Mouse (Mus musculus): ENCODE measurements around the gene Cdx2.

Gene Cdx2

DNA sequence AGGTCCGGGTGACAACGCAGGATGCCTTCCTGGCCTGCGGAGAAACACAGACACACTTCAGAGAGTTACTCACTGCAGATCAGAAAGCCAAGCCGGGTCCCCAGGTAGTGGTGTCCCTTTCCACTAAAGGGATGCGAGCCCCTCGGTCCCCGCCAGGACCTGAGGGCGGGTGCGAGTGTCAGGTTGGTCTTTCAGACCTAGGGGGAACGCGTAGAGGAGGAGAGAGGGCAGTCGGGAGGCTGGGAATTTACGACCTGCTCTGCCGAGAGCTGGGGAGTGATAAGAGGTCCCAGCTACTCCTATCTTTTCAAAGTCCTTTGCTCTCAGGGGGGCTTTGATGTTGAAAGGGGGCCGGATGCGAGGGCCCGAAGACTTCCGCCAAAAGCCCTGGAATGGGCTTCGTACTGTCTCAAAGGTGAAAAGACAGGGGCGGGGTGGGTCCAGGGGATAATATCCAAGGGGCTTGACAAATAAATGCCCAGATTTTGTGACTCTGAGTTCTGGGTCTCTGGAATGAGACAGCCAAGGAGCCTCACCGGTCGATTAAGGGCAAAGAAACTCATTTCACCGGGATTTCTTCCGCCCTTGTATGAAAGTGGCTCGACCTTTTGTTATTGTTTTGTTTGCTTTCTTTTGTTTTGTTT, 8.5 kb upstream of the Cdx2 start:
- DNase-seq, result no peak

DNA sequence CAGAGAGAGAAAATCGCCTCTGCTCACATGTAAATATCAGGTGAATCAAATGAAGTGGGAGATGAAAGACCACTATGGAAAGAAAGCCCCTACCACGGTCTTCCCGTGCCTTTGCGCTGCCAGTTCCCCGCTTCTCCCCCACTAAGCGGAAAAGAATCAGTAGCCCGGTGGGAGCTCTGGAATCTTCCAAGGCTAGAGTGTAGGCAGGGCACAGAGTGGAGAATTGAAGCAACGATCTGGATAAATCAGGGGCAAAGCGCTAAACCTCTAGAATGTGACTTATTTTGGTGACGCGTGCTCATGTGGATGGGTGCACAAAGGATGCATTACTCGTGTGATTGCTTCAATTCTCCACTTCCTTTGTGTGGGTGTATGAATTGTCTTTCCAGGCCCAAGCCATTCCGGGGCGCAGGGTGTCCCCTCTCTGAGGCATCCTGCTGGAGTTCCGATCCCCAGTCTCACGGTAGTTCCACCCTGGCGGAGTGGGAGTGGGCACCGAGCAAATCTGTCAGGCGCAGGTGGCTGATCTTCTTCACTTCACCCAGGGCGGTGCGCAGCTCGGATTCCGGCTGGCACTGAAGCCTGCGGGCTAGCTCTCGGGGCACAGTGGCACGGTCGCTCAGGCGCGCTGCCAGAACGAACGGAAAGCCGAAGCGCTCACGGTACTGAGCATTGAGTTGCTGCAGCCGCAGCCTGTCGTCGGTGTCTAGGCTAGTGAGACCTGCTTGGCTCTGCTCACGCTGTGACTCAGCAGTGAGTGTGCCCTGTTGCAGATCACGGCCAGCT, 7.8 kb upstream of the Cdx2 start:
- no peak for DNase-seq

- DNase-seq, result no peak
Observed at GRCm38 (mm10) chr5:147312830-147313685, 6.0 kb upstream of the Cdx2 start.

DNA sequence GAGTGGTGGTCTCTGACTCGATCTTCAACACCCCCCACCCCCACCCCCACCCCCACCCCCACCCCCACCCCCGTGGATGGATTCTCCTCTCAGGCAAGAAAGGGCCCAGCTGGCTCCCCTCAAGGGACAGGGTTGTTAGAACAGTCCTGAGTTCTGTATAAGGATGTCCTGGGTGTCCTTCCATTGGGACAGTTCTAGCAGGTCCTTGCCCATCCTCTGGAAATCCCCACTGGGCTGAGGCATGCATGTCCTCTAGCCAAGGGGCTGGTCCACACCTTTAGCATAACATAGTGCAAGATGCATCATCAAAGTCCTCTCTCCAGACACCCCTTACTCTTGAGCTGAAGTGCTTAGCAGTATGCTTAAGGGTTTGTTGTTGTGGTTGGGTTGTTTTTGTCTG, 2.7 kb upstream of the Cdx2 start:
- DNase-seq, result no peak

- no peak for DNase-seq
Observed at GRCm38 (mm10) chr5:147308451-147308850, 1.4 kb upstream of the Cdx2 start.

DNA sequence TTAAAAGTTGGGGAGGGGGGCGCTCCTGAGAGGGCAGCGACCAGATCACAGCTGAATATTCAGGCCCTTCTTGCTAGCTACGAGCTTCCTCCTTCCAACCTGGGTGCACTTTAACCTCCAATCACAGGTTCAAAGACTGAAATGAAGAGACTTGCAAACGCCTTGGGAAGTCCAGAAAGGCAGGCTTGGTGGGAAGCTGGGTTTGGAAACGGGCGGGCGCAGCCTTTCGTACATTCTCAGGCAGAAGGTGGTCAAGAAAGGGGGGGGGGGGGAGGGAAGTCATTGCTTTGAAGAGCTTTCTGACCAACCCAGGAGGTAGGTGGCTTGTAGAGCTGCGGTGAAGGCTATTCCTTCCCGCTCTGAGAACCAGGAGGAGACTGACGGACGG, 322 bp upstream of the Cdx2 start:
- DNase-seq, result no peak

- DNase-seq, result no peak
Observed at GRCm38 (mm10) chr5:147305856-147306637, 1.0 kb downstream of the Cdx2 start.

- DNase-seq, result no peak
Observed at GRCm38 (mm10) chr5:147305166-147305565, 1.9 kb downstream of the Cdx2 start.

DNA sequence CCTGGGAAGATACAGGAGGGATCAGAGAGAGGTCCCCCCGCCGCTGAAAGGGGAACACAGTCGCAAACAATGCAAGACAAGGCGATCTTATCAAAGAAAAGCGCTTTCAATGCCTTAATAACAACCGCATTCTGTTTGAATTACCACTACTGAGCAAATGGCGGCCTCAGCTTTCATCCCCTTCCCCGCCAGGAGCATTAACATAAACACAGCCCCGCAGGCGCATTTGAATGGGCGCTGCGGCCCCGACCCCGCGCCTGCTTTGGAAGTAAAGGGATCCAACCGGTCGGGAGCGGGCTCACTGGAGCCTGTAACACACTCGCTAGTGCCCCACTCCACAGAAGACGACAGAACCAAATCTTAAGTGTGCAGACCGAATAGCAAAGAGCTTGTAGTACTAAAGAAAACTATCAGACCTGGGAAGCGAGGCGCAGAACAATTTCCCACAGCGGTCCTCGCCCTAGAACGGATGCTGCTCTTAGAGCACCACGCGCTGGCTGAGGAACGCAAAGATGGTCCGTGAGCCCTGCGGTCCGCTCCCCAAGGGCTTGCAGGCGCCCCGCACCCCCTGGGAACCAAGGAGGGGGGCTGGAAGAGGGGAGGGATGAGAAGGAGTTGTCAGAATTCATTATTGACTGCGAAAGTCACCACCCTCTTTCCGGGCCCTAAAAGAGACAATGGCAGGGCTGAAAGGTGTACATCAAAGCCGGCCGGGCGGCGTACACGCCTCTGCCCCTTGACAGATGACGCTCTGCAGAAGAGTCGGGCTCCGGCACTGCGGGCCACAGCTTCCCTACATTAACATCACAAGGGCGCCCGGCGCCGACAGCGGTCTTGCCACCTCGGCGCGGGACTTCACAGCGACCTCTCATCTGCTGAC, 2.6 kb downstream of the Cdx2 start:
- no peak for DNase-seq

DNA sequence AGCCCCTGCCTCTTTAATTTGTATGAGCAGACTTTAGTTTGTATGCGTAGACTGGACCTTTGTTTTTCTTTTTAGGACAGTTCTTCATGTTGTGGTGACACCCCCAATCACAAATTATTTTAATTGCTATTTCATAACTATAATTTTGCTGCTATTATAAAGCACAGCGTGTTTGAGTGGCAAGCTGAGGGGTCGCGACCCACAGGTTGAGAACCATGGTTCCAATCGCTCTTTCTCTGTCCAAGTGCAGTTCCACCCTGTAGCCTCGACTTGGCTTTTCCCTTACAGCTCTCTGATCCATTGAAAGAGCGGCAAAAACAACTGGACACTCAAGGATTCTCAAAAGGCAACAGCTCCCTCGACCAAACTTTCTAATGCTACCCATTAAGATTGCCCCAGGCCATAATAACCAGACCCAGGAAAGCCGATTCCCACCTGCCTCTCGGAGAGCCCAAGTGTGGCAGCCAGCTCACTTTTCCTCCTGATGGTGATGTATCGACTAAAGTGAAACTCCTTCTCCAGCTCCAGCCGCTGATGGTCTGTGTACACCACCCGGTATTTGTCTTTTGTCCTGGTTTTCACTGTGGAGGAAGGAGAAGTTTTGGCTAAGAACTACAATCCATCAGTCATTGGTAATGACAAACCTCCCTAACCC, 4.2 kb downstream of the Cdx2 start:
- DNase-seq, result no peak

DNA sequence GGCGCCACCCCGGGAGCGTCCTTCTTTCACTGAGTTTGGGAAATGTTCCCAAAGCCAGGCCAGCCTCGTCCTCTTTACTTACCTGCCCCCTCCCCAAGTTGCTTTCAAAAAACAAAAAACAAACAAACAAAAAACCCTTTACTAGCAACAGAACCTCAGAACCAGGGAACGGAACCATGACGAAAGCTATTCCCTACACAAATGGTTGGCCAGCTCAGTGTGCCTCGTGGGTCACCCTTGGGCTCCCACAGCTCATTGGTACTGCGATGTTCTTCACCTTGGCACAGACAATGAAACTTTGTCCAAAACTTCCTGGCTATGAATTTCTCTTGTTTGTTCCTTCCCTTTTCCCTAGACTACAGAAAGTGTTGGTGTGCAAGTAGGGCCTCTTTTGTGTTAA, 4.9 kb downstream of the Cdx2 start:
- DNase-seq, result no peak

DNA sequence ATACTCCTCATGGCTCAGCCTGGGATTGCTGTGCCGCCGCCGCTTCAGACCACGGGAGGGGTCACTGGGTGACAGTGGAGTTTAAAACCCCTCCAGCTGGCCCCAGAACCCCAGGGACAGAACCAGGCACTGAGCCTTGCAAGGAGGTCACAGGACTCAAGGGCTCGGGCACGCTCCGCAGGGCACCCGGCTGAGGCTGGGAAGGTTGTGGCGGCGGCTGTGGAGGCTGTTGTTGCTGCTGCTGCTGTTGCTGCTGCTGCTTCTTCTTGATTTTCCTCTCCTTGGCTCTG, 5.3 kb downstream of the Cdx2 start:
- no peak for DNase-seq

DNA sequence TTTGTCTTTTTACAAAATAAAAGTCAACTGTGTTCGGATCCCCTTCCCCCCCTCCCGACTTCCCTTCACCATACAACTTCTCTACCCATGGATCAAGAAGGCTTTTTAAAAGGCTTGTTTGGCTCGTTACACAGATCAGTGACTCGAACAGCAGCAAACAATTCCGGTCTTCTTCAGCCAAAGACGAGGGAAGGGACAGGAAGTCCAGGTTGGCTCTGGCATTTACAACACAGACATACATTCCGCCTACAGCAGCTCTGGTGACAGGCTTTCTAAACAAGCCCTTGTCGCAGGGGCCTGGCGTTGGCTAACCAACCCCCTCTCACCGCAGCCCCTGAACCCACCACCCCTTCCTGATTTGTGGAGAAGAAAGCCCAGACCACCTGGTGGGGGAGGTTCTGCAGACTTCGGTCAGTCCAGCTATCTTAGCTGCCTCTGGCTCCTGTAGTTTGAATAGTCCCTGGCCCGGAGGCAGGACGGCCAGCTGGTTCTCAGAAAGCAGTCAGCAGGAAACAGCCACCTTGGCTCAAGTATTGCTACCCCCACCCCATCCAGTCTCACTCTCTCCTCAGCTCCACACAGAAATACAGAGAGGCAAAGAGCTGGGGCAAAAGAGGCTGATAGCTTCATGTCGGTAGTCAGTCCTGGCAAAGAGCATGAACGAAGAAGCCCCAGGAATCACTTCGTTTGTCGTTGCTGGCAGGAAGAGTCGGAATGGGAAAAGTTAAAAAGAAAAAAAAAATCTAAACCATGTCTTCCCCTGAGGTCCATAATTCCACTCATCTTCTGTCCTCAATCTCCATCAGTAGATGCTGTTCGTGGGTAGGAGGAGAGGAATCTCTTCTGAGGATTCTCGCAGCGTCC, 5.9 kb downstream of the Cdx2 start:
- no peak for DNase-seq

- no peak for DNase-seq
Observed at GRCm38 (mm10) chr5:147300001-147300363, 7.1 kb downstream of the Cdx2 start.

DNA sequence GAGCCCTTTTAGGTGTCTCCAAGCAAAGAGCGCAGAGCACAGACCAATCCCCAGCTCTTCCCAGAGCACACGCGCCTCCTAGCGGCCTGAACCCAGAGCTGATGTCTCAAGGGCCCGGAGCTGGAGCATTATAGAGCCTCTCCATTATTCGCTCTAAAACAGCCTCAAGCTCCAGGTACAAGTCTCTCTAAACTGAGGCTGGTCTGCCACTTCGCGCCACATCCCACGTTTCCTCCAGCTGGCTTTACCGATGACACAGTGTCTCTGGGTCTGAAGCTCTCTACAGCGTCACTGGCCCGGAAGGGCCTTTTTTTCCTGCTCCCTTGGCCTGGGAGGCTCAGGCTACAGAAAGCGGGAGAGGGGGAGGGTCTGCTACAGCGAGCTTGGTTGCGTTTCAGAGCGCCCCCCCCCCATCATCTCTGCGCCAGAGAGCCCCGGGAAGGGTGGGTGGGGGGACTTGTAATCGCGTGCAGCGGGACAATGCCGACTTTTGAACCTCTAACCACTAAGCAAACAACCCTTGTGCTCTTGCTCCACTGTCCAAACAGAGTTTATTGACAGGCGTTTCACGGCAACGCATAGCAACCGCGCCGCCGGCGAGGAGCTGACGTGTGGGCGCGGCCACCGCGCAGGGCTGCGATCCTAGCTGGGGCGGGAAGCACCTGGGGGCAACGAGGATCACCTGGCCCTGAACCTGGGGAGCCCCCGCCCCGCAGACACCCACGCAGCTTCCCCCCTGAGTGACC, 7.6 kb downstream of the Cdx2 start:
- DNase-seq, result no peak

DNA sequence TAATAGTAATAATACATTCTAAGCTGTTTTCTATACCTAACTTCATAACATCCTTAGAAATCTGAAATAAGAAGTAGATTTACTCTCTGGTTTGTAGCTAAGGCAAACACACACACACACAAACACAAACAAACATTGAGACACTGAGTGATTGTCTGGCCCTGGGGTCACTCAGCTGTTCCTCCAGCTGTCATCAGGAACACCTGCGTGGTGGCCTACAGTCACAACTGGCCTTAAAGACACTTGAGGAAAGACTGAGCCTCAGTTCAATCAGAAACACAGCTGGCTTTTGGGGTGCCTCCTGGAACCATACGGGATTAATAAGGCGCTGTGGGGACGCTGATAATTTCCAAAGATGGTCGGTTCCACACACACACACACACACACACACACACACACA, 9.8 kb downstream of the Cdx2 start:
- DNase-seq, result no peak

DNA sequence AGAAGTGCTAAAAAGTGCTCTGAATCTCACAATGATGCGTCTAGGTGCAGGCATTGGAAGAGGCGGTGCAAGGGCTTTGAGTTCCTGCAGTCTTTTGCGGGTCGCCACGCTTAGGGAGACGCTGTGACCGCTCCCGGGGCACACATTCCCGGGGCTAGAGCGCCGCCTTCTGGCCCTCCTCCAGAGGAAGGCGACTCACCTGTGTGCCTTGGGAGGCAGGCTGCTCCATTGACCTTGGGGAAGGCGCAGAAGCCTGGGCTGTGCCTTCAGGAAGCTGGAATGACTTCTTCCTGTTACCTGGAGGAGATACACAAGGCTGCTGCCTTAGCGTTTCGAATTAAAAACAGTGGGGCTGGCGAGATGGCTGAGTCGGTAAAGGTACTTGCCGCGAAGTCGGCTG, 12.9 kb downstream of the Cdx2 start:
- no peak for DNase-seq

- DNase-seq, result peak; percentile 16
Observed at GRCm38 (mm10) chr5:147293127-147293910, 13.8 kb downstream of the Cdx2 start.

DNA sequence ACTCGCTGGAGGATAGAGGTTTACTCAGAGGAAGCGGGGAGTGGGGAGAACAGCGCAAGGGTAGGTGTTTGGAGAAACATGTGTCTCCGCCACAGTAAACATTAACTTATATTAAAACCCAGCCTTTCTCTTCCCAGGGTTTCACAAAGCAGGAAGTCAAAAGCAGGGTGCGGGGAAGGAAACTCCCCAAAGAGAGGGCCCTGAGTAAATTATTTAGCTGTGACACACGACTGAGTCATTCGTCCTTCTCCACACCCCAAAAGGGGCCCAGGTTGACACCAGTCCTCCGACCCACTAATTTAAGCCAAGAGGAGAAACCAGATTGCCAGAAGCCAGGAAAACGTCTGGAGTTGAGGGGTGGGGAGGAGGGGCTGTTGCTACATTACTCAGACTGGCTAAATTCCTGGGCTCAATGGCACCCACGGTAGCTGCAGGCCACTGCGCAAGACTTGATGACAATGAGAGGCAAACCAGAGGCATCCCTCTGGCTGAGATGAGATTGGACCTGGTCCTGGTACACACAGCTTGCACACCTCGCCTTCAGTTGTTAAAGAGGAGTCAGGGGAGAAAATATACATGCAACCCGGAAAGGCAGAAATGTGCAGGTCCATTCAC, 14.5 kb downstream of the Cdx2 start:
- no peak for DNase-seq
